Mouse (Mus musculus) midbrain, postnatal 0 days (tissue): ENCODE measurements at regions not wholly inside any gene's neighbourhood (a gene's known extent, or its start where the extent isn't known, plus 50 kb on each side); places are given as distances from the start of the nearest gene placed in this dataset.
"Not testable (repeated sequence)": the region's sequence is repeated elsewhere in the genome, so short reads cannot be mapped to it uniquely, and the experiment has no call there.

Experiments
- ATAC-seq: fragments of 200-750 bp; cut with Nextera tagmentation; 2 replicates; pipeline ENCODE4 v1.8.0; 2017; ENCODE audit warnings: moderate number of reproducible peaks, mild to moderate bottlenecking, moderate TSS enrichment, moderate library complexity; ENCODE audit not compliant: low FRiP score
- DNase-seq: peaks from one replicate; pipeline ENCODE4 v3.0.0-alpha.2; 2015; ENCODE audit warnings: low spot score
- H3K27ac ChIP-seq: fragments of 300-500 bp; sonication (generic); 2 replicates; pipeline ENCODE4 v1.5.1; 2014; ENCODE audit warnings: low read depth, mild to moderate bottlenecking, low read length, mixed read lengths
- H3K27me3 ChIP-seq: fragments of 300-500 bp; sonication (generic); 2 replicates; pipeline ENCODE4 v1.6.1; 2014; ENCODE audit warnings: low read length, control low read depth, mixed read lengths; ENCODE audit not compliant: insufficient read depth
- H3K36me3 ChIP-seq: fragments of 300-500 bp; sonication (generic); 2 replicates; pipeline ENCODE4 v1.6.1; 2014; ENCODE audit warnings: low read length, control low read depth, mixed read lengths; ENCODE audit not compliant: insufficient read depth
- H3K4me1 ChIP-seq: fragments of 300-500 bp; sonication (generic); 2 replicates; pipeline ENCODE4 v1.6.1; 2014; ENCODE audit warnings: mild to moderate bottlenecking, control low read depth, antibody characterized with exemption, low read length, mixed read lengths; ENCODE audit not compliant: insufficient read depth
- H3K4me2 ChIP-seq: fragments of 300-500 bp; sonication (generic); 2 replicates; pipeline ENCODE4 v1.6.1; 2014; ENCODE audit warnings: low read depth, mild to moderate bottlenecking, low read length, mixed read lengths; ENCODE audit not compliant: poor library complexity, severe bottlenecking
- H3K4me3 ChIP-seq: fragments of 300-500 bp; sonication (generic); 2 replicates; pipeline ENCODE4 v1.5.1; 2014; ENCODE audit warnings: low read depth, mild to moderate bottlenecking, low read length, moderate library complexity
- H3K9ac ChIP-seq: fragments of 300-500 bp; sonication (generic); replicated peaks from 2 replicates; pipeline ENCODE4 v1.6.1; 2014; ENCODE audit warnings: mild to moderate bottlenecking, low read length, moderate library complexity, mixed read lengths; ENCODE audit not compliant: poor library complexity, severe bottlenecking
- H3K9me3 ChIP-seq: fragments of 300-500 bp; sonication (generic); 2 replicates; pipeline ENCODE4 v1.6.1; 2016; ENCODE audit warnings: low read length, control low read depth
- CTCF ChIP-seq: IDR thresholded peaks from 2 replicates; pipeline ENCODE4 v1.5.1; 2016; ENCODE audit warnings: antibody characterized with exemption, mild to moderate bottlenecking
- WGBS: fragments of 180-500 bp; shearing (Covaris S2); extraction: QIAGEN DNeasy Blood & Tissue Kit; methylation state at CpG from one replicate; pipeline ENCODE4 v1.1.7; 2014; 5-methylcytosine and 5-hydroxymethylcytosine counted together

DNA sequence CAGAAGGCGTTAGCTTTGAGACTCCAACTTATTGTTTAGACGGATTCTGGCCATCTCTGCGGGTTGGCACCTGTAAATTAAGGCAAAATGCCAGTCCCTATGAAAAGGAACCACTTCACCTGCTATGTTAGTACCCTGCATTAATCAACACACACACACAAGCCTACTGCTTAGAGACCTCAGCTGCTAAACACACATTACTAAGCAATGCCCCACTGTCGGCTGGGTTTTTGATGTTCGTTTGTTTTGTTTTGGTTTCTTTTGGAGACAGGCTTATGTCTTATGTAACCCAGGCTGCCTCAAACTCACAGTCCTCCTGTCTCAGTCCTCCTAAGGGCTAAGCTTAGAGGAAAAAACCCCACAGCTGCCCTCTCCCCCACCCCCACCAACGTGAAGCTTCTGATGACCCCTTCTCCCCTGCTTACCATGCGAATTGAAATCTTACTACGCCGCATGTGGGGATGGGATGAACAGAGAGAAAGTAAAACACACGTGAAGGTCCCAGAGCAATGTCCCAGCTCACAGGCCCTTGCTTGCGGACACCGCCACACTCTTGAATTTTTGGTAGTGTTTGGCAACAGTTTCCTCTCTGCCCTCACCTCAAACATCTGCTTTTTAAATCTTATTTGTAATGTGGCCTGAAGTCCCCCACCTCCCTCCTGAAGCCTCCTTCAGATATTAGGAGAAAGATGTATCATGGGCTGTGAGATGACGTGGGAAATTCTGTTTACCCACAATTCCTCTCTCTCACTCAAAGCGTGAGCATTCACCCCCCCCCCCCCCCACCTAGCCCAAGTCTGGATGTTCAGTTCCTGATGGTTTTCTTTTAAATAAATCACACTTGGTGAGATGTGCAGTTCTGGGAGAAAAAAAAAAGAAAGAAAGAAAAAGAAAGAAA lies 70.1 kb downstream of the Tex35 start:
- ATAC-seq (no peak), DNase-seq (no peak)
- H3K4me2 ChIP-seq, result no peak overlapping the region
- 52% methylated on average over 14 of the region's 14 CpGs for WGBS
- no peaks in the 10 kb centered on the region for H3K9me3 ChIP-seq
- no peak overlapping the region for H3K9ac ChIP-seq
- no peak overlapping the region for H3K4me3 ChIP-seq
- no peak for TF ChIP-seq CTCF
- no peak overlapping the region; the same call in 1 of the 2 replicates for H3K27ac ChIP-seq
- H3K36me3 ChIP-seq, result no peaks in the 10 kb centered on the region
- peaks cover 4% of the 10 kb centered on the region; the same call in 1 of the 2 replicates for H3K4me1 ChIP-seq
- no peaks in the 10 kb centered on the region for H3K27me3 ChIP-seq

DNA sequence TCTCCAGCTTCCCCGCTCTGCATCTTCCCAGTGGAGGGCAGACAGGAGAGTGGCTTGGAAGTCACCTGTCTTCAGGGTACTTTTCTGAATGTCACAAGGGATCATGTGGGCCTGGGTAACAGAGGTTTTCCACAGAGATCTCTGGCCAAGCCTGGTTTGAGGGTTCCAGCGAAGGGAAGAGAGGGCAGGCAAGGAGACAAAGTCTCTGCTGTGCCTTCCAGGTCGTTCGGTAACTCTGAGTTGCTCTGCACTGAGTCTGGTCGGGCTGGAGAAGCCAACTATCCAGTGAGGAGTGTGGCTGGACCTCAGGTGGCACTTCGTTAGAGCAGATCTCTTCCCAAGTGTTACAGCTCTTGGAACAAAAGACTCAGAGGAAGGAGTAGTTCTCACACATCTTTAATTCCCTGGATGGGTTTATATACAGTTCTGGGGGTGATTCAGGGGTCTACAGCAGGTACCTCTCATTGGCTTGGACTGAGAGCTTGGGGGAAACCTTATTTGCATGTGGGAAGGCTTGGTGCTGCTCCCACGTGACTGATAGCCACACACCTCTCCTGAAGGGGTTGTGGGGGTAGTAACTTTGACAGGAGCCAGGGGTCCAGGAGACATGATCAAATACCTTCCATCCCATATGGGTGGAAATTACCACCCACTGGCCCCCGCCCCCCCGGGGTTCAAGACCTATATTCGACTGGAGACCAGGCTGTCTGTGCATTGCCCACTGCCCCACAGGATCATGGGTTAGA lies 71.1 kb downstream of the Tex35 start:
- Histone ChIP-seq H3K4me3 (no peak overlapping the region), H3K36me3 (no peaks in the 10 kb centered on the region), H3K27ac (no peak overlapping the region), H3K9ac (no peak overlapping the region), H3K4me1 (peaks cover 4% of the 10 kb centered on the region; the same call in 1 of the 2 replicates), H3K27me3 (no peaks in the 10 kb centered on the region), H3K4me2 (no peak overlapping the region), H3K9me3 (no peaks in the 10 kb centered on the region)
- no peak for TF ChIP-seq CTCF
- DNase-seq (no peak), ATAC-seq (no peak)
- 89% methylated on average over 10 of the region's 10 CpGs for WGBS

DNA sequence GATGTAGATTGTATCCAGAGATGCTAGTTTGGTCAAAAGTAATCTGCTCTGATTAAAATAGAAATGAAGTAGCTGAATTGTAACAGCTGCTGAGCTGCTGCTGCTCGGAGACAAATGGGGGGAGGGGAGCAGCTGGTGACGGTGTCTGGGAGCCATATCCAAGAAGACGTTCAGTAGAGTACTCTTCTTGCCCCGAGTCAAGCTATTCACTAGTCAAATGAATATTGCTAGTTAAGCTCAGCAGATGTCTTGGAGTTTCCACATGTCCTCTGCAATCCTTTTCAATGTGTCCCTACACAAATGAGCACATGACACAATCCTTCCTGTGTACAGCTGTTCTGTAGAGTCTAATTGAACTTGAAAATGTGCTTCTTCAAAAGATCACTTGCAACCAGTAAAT lies 71.7 kb downstream of the Tex35 start:
- Histone ChIP-seq H3K27me3 (no peaks in the 10 kb centered on the region), H3K4me2 (no peak overlapping the region), H3K9me3 (no peaks in the 10 kb centered on the region), H3K4me3 (no peak overlapping the region), H3K36me3 (no peaks in the 10 kb centered on the region), H3K27ac (no peak overlapping the region), H3K9ac (no peak overlapping the region), H3K4me1 (peaks cover 4% of the 10 kb centered on the region; the same call in 1 of the 2 replicates)
- TF ChIP-seq CTCF, result no peak
- 21% methylated on average over 4 of the region's 4 CpGs for WGBS
- DNase-seq (peak; percentile 47), ATAC-seq (no peak)

DNA sequence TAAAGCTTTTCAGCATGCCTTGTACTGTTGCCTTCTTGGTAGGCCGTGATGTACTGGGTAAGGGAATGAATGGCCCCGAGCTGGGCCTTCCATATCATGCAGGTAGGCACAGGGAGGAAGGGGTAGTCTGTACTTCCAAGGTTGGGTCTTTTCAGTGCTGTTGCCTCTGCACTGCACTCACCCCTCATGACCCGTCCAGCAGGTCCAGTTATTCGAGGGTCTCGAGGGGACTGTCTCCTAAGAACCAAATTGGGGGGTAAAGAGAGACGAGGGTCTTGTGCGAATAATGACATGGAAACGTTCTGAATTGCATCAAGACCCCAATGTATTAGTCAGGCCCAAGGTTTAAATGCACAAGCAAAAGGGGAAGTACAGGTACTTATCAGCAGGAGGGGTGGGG lies 73.3 kb downstream of the Tex35 start:
- not testable (repeated sequence) for ATAC-seq, H3K27ac ChIP-seq, H3K4me2 ChIP-seq, H3K27me3 ChIP-seq, DNase-seq, H3K36me3 ChIP-seq, H3K4me1 ChIP-seq, H3K4me3 ChIP-seq, H3K9me3 ChIP-seq, H3K9ac ChIP-seq
- 97% methylated on average over 8 of the region's 8 CpGs for WGBS

DNA sequence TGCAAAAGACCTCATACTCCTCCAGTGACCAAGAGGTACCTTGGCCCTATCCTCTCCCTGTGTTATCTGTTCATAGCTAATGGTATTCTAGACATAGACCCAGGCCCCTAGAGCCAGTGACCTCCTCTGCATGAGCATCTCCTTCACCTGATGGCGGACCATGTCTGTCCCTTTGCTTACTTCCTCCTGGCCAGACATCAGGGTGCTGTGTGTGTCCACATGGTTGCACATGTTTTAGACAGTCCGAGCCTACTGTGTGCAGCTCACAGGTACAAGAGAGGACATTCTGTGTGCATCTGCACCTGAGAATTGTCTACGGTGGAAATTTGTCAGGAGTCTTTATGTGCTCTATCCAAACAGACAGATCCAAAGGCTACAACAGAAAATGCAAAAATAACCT lies 79.8 kb downstream of the Tex35 start:
- no peaks in the 10 kb centered on the region for H3K36me3 ChIP-seq
- no peaks in the 10 kb centered on the region for H3K4me1 ChIP-seq
- H3K4me2 ChIP-seq, result no peak overlapping the region
- no peak for TF ChIP-seq CTCF
- H3K4me3 ChIP-seq, result no peak overlapping the region
- WGBS, result 90% methylated on average over 3 of the region's 3 CpGs
- no peaks in the 10 kb centered on the region for H3K27me3 ChIP-seq
- no peaks in the 10 kb centered on the region for H3K9me3 ChIP-seq
- no peak for DNase-seq
- H3K9ac ChIP-seq, result no peak overlapping the region
- H3K27ac ChIP-seq, result no peak overlapping the region
- no peak for ATAC-seq

DNA sequence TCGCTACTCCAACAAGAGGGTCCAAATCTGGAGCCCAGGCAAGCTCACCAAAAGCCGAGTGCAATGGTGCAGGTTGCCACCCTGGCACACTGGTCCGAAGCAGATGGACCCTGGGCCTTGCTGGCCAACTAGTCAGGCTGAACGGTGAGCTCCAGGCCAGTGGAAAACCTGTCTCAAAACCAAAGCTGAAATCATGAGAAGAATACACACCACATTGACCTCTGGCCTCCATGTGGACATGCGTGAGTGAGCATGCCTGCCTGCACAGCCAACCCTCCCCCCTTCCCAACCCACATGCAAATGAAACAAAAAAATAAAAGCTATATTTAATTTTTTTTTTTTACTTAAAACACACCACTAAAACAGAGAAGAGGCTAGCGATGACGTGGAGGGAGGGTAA lies 80.8 kb downstream of the Tex35 start:
- H3K36me3 ChIP-seq, result no peaks in the 10 kb centered on the region
- no peak for ATAC-seq

More for the DNA sequence above, 80.8 kb downstream of the Tex35 start:
- Histone ChIP-seq H3K9me3 (no peaks in the 10 kb centered on the region), H3K9ac (no peak overlapping the region), H3K4me2 (no peak overlapping the region), H3K27ac (no peak overlapping the region), H3K27me3 (no peaks in the 10 kb centered on the region), H3K4me3 (no peak overlapping the region), H3K4me1 (no peaks in the 10 kb centered on the region)
- TF ChIP-seq CTCF, result no peak
- 71% methylated on average over 7 of the region's 7 CpGs for WGBS
- DNase-seq, result no peak
